Mouse (Mus musculus) heart, postnatal 10 days (tissue): Measurements from ENCODE around the gene Sf3a2. TPM values are rescaled to one million over a fixed set of nuclear protein-coding genes. Genes with fewer than 3 reads are reported as not detected.

ENCODE experiments used
- DNase-seq, 2 experiments: peaks; one replicate each; pipeline ENCODE4 v3.0.0; 2021
- intact Hi-C: fragments of 180-260 bp; cut with DNase I; formaldehyde crosslinking; loops from one replicate; pipeline ENCODE4 v1.15.1; 2025
- microRNA-seq, 2 experiments: library from miRNA; unstranded; fragments of <30 nt; microRNA quantifications; one replicate each; pipeline ENCODE4 v1.2.0; 2022
- total RNA-seq, 2 experiments: library from RNA; stranded (reverse); gene quantifications; 2 replicates each; pipeline ENCODE4 v1.2.3; 2021

Gene Sf3a2
- total RNA-seq, 2 experiments from 2014 or later = 36.8 to 41.4 TPM

DNA sequence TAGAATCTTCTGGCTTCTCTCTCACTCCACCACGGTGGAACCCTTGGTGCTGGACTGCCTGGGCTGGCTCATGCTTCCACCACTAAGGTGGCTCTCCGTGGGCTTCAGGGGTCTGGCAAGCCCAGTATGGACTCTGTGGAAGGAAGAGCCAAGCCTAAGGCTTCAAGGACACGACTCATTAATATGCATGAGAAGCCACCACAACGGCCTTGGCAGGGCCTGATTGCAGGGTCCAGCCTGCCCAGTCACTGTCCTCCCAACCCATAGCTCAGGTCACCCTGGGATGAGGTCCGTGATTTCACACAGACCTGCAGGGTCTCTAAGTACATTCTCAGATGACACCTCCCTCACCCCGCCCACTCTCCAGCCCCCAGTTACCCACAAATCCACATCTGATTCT, 41.9 kb downstream of the Sf3a2 start:
- intact Hi-C loops = no loop called here
- no peak for DNase-seq

DNA sequence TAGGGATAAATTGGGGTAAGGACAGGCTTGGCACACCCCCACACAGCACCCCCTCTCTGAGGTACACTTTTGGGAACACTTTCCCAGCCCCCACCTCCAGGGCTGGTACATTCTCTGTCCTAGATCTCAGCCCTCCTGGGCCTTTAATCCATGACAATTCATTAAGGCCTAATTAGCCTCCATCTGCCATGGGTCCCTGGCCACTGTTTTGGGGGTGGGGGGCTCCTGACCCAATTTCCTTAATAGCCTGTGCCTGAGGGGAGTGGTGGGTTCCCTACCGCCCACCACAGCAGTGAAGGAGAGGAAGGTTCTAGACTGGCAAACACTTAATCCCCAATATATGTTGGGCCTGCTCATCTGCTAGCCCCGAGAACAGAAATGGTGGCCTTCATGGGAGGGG, 43.7 kb downstream of the Sf3a2 start:
- intact Hi-C loops = no loop called here

DNA sequence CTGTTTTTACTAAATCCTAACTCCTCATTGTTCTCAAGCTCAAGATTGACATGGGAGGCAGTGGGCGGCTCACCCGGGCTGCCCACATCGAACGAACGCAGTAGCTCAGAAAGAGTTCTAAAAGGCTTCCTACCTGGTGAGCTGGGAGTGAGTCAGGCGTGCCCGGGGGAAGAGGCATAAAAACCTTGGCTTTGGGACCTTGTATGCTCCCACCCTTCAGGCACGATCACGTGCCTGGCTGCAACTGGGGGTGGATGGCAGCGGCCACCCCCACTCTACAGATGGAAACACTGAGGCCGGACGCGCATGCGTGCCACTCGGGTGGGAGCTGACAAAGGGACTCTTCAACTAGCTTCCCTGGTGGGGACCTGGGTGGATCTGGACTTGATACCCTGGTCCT, 44.3 kb downstream of the Sf3a2 start:
- intact Hi-C loops = no loop called here
- DNase-seq = no peak

More for the DNA sequence above, 43.7 kb downstream of the Sf3a2 start:
- no peak for DNase-seq

DNA sequence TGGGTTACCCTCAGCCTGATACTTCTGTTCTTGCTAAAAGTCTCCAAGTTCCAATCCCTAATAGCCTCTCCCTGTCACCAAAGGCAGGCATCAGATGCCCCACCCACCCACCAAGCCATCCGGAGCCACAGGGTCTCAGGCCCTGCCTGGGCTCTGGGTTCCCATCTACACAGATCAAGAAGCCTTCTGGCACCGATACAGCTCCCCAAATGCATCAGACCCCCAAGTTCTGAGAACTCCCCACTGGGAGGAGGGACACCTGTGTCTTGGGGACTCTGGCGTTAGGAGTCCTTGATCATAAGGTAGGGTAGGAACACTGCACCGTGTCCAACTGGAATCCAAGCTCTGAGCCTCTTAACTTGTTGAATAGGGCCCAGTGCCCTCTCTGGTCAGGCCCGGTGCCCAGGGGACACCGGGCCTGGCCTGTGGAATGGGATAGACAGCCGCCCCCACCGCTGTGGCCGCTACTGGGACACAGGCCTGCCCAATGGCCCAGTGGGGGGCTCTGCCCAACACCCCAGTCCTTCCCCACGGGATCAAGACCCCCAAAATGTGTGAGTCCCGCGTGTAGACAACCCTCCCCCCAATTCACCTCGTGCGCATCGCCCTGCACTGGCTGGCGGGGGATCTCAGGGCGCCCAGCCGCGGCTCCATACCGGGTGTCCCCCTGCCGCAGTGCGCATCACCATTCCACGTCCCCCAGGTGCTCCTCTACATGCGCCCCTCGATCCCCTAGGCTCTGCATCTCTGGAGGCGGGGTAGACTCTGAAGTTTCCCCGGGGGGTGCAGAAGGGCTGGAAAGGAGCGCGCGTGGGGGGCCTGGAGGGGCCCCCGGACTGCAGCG, 45.3 kb downstream of the Sf3a2 start:
- intact Hi-C loops = no loop called here
- no peak for DNase-seq

DNA sequence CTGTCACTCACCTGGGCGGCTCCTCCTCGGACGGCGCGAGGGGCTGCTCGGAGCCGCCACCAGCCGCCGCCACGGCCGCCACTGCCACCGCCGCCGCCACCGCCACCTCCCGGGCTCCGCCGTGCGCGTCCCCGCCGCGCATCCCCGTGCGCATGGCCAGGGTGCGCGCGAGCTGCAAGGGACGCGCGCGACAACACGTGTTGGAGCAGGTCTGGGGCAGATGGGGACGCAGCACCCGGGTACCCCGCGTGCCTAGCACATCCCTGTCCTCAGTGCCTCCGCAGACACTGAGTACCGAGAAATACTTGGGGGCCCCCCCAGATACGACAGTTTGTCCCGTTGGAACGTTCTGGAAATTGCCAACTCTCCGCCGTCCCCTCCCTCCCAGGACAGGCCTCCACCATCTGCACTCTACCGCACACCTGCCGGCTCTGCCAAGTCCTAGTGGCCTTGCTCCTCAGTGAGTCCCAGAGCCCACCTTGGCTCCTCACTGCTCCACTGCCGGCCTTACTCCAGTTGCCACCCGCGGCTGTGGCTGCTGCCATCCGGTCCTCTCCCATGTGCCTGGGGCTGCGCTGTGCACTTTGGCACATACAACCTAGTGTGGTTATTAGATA, 46.0 kb downstream of the Sf3a2 start, which contains the start of gene Lingo3:
Lingo3 (minus strand) TSS at position 109 of the 617 bp plus-strand sequence.
- no peak for DNase-seq
- intact Hi-C loops = no loop called here

DNA sequence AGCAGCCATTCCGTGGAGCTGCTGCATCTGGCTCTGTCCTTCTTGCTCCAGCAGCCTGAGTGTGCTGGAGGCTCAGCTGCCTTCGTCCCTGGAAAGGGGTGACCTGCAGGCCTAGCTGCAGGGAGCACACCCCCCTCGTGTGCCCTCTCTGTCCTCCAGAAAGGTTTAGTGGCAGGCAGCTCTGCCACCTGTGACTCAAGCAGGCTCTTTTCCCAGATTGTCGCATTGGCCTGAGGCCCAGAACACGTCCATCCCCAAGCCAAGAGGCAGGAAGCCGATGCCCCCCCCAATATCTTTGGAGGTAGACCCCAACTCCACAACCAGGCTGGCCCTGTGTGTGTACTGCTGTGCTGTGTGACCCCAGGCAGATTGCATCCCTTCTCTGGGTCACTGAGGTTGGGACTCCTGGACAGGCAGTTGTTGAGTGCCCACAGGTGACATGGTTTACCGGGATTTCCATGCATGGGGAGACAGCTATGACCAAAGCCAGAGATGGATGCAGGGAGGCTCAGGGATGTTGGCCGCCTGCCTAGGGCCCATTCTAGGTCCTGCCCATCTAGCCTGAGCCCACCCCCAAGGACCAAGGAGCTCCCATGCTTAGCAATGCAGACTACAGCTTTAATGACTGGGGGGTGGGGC, 47.2 kb downstream of the Sf3a2 start:
- DNase-seq = peak in 1 of 2 experiments; percentile 63
- intact Hi-C loops = no loop called here

DNA sequence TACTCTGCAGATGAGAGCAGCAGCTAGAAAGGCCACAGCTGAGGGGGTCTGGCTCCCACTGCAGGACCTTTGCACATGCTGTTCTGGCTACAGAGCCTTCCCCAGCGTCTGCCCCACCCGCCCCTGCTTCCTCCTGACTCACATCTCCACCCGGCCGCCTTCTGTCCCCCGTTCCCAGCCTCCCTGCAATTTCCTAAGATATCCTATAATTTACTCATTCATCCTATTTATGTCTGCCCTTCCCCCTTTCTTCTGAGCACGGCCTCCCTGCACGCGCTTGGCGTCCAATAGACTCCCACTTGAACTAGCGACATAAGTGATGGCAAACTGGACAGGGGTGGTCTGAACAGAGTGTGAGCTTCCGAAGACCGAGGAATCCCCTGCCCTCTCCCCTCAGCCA, 47.7 kb downstream of the Sf3a2 start:
- intact Hi-C loops = no loop called here
- DNase-seq = no peak

DNA sequence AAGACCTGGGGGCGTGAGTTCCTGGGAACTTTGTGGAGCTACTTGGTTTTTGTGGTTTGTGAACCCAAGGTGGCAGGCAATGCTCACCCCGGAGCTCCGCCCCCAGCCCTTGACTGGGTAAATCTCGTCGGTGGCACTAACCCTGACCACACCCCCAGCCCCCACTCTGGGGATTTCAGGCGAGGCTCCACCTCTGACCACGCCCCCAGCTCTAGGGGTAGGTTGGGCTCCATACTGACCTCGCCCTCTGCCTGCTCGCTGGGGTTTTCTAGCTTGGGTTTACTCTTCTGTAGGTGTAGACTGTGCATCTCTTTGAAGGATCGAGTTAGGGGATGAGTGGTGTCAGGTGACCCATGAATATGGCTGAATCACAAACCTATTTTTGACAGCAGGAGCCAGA, 50.6 kb downstream of the Sf3a2 start:
- DNase-seq = peak in 1 of 2 experiments; percentile 62
- intact Hi-C loops = no loop called here

Small RNA genes lying within 50 kb of the gene (microRNA-seq; reads per million reads assigned to microRNA genes)
- gene Mir1982 = 4.9 to 5.7 reads per million in 2 experiments

Other genes starting within 250 kb of the Sf3a2 start
- gene Rexo1, start 236.6 kb upstream of the Sf3a2 start, total RNA-seq = 10 to 100 TPM; 20.3 to 21.5 TPM
- 1 to 10 TPM; 5.9 to 6.9 TPM for gene Klf16, start 220.9 kb upstream of the Sf3a2 start, total RNA-seq
- gene Abhd17a, start 207.9 kb upstream of the Sf3a2 start, total RNA-seq = 100 to 1,000 TPM in 1 of 2 experiments, 10 to 100 TPM in 1; 92.2 to 102 TPM
- 10 to 100 TPM; 25.9 to 27.8 TPM for gene Scamp4, start 195.3 kb upstream of the Sf3a2 start, total RNA-seq
- gene Adat3, start 195.3 kb upstream of the Sf3a2 start, total RNA-seq = 1 to 10 TPM; 1.2 to 1.8 TPM
- gene Gm49322, start 192.2 kb upstream of the Sf3a2 start, total RNA-seq = 1 to 10 TPM in 1 of 2 experiments, under 1 TPM in 1; 0.98 to 1.2 TPM
- gene Csnk1g2, start 175.4 kb upstream of the Sf3a2 start, total RNA-seq = 100 to 1,000 TPM; 137 to 141 TPM
- gene Btbd2, start 141.1 kb upstream of the Sf3a2 start, total RNA-seq = 10 to 100 TPM; 42.2 to 46.4 TPM
- gene Mknk2, start 120.1 kb upstream of the Sf3a2 start, total RNA-seq = 100 to 1,000 TPM; 143 to 159 TPM
- gene Mob3a, start 96.2 kb upstream of the Sf3a2 start, total RNA-seq = 10 to 100 TPM; 10.1 to 11.3 TPM
- 1 to 10 TPM; 2.9 to 4.1 TPM for gene Izumo4, start 96.0 kb upstream of the Sf3a2 start, total RNA-seq
- gene Ap3d1, start 55.9 kb upstream of the Sf3a2 start, total RNA-seq = 10 to 100 TPM; 47.6 to 52.5 TPM
- 10 to 100 TPM; 66.3 to 67.6 TPM for gene Dot1l, start 43.0 kb upstream of the Sf3a2 start, total RNA-seq
- 10 to 100 TPM; 32.6 to 32.9 TPM for gene Plekhj1, start 428 bp downstream of the Sf3a2 start, total RNA-seq
- gene Amh, start 7.0 kb downstream of the Sf3a2 start, total RNA-seq = under 1 TPM; 0.41 to 0.45 TPM
- under 1 TPM in 1 of 2 experiments, not detected in 1; 0.74 TPM for gene Jsrp1, start 15.3 kb downstream of the Sf3a2 start, total RNA-seq
- 1,000 to 10,000 TPM; 1,023 to 1,076 TPM for gene Oaz1, start 28.5 kb downstream of the Sf3a2 start, total RNA-seq
- gene Lingo3, start 45.8 kb downstream of the Sf3a2 start, total RNA-seq = 1 to 10 TPM; 3.8 to 6.5 TPM
- gene Lsm7, start 57.0 kb downstream of the Sf3a2 start, total RNA-seq = 10 to 100 TPM; 23.6 to 28.2 TPM
- 10 to 100 TPM; 26.0 to 27.7 TPM for gene Sppl2b, start 57.1 kb downstream of the Sf3a2 start, total RNA-seq
- not detected for gene Tmprss9, start 73.7 kb downstream of the Sf3a2 start, total RNA-seq
- gene Timm13, start 102.8 kb downstream of the Sf3a2 start, total RNA-seq = 100 to 1,000 TPM; 163 to 175 TPM
- gene Lmnb2, start 120.0 kb downstream of the Sf3a2 start, total RNA-seq = 10 to 100 TPM; 10.2 to 11.9 TPM
- gene Gadd45b, start 131.9 kb downstream of the Sf3a2 start, total RNA-seq = 10 to 100 TPM; 11.5 to 18.3 TPM
- 1 to 10 TPM in 1 of 2 experiments, under 1 TPM in 1; 0.67 to 1.1 TPM for gene Gng7, start 216.7 kb downstream of the Sf3a2 start, total RNA-seq
- not detected for gene Diras1, start 227.5 kb downstream of the Sf3a2 start, total RNA-seq
- 10 to 100 TPM; 11.5 to 13.0 TPM for gene Slc39a3, start 239.2 kb downstream of the Sf3a2 start, total RNA-seq